Mouse (Mus musculus): ENCODE measurements around the gene Myo1h.

DNA sequence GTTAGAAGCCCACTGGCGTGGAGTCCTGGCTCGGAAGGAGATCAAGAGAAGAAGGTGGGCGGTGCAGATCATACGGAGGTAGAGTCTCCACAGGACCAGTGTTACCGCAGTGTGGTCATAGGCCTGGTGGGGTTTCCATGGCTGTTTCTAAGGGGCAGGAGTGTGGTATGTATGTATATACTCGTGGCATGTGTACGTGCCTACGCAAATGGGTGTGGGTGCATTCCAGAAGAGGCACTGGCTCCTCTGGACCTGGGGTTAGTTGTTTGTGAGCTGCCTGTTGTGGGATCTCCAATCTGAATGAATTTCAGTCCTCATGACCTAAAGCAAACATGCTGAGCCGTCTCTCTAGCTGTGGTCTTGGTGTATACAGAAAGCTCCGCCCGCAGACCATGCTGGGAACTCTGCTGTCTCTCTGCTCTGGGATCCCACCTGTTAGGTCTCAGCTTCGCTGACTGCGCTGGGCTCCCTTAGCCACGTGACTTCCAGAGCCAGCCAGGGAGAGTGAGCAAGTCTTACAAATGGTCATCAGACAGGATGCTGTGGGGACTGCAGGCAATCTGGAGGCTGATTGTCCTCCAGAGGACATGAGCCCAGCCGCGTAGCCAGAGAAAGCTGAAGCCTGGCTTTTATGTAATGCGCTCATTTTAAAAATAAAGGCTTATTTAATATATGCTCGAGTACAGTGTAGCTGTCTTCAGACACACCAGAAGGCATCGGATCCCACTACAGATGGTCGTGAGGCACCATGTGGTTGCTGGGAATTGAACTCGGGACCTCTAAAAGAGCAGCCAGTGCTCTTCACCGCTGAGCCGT is 68.2 kb downstream of the Myo1h start:
- no peak for TF ChIP-seq CTCF (IDR thresholded peaks at IDR 0.05; ENCODE audit: borderline replicate concordance, insufficient read depth, low read depth, low read length)
- no peak for TF ChIP-seq POLR2A (IDR thresholded peaks at IDR 0.05; ENCODE audit: borderline replicate concordance, insufficient read depth, low read length)

All from cerebellum, adult 2 months (tissue).